ENCODE assay signal across 17 mouse cellular contexts in the genomic region with DNA sequence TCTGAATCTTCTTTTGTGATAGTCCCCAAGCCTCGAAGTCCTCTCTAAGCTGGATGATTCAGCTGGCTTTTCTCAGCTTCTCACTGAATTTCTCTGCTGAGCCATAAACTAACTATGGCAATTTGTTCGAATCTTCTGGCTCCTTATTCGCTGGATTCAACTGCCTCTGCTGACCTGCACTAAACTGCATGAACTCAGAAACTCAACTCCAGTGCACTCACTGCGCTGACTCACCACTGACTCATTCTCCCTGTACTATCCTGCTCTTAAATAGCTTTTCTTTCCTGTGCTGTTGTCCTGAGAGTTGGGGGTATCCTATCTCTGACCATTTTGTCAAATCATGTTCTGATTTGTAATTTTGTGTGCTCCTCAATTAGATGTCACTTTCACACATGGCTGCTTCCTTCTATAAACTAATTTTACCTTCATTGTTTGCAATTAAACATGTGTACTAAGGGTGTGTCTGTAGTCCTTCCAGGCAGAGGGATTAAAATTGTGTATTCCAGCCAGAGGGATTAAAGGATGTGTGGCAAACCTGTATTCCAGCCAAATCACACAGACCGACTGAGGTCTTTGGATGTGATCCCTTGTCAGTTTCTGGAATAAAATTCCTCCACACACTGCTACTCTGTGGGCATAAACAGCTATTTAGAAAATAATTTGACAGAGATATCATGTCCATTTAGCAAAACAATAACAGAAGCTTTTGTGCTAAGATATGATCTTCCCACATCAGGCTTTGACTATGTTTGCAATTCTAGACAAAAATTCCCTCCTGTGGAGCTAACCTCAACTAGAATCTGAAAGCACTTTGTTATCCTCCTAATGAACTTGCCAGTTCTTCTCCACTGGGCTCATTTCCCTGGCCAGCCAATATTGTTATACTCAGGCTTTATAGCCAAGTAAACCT.
A peak's percentile ranks its signal among the peaks of the same experiment; 100 is the strongest.
DNase-seq lines count a peak whose midpoint lies in the region; ATAC-seq and TF ChIP-seq lines count a peak whose summit lies in the region.
"Had no signal": no experiment of that assay in that cellular context is flagged by ENCODE, and none has a peak within 500 bp of the region (broad histone marks: within the 10 kb centered on the region; RNA-seq: fewer than 3 reads in every experiment).

No protein-coding gene starts in this region.

- H3K27me3 ChIP-seq in neural tube, embryonic 15.5 days (replicated peaks), result no peaks in the 10 kb centered on the region
- H3K27me3 ChIP-seq: hindbrain, embryonic 13.5 days; intestine, embryonic 15.5 days; midbrain, embryonic 15.5 days; neural tube, embryonic 12.5 days had no signal

- H3K4me1 ChIP-seq in neural tube, embryonic 15.5 days, result no peaks in the 10 kb centered on the region
- no peaks in the 10 kb centered on the region for H3K4me1 ChIP-seq in olfactory bulb, adult 2 months (ENCODE audit: control insufficient read depth, insufficient read depth, low read length)
- H3K4me1 ChIP-seq: hindbrain, embryonic 13.5 days; intestine, embryonic 15.5 days; midbrain, embryonic 15.5 days; neural tube, embryonic 12.5 days had no signal

- no peak overlapping the region for H3K9ac ChIP-seq in neural tube, embryonic 15.5 days (replicated peaks)
- H3K9ac ChIP-seq: hindbrain, embryonic 13.5 days; intestine, embryonic 15.5 days; lung, embryonic 14.5 days; midbrain, embryonic 15.5 days; neural tube, embryonic 12.5 days had no signal

- H3K4me3 ChIP-seq in neural tube, embryonic 15.5 days (replicated peaks), result no peak overlapping the region
- H3K4me3 ChIP-seq in olfactory bulb, adult 2 months (ENCODE audit: insufficient read depth, low read depth, low read length), result no peak overlapping the region
- H3K4me3 ChIP-seq: hindbrain, embryonic 13.5 days; intestine, embryonic 15.5 days; midbrain, embryonic 15.5 days; neural tube, embryonic 12.5 days had no signal

- TF ChIP-seq POLR2A in olfactory bulb, adult 2 months (IDR thresholded peaks at IDR 0.05; ENCODE audit: insufficient read depth, low read depth, low read length), result no peak

- ATAC-seq in neural tube, embryonic 15.5 days (ENCODE audit: low FRiP score), result peak; percentile 59; the same call in 1 of the 2 replicates
- no peak for ATAC-seq in CD4-positive, CD25-positive, alpha-beta regulatory T cell, adult 4 months
- ATAC-seq: intestine, embryonic 15.5 days; midbrain, embryonic 15.5 days had no signal

- H3K27ac ChIP-seq in neural tube, embryonic 15.5 days (replicated peaks), result no peak overlapping the region
- H3K27ac ChIP-seq in olfactory bulb, adult 2 months (ENCODE audit: insufficient read depth, low read depth, low read length), result peak overlapping the region; percentile 78
- H3K27ac ChIP-seq: hindbrain, embryonic 13.5 days; intestine, embryonic 15.5 days; macrophage; midbrain, embryonic 15.5 days; neural tube, embryonic 12.5 days had no signal

- TF ChIP-seq CTCF in olfactory bulb, adult 2 months (IDR thresholded peaks at IDR 0.05; ENCODE audit: insufficient read depth, low read depth, low read length), result no peak

- H3K4me2 ChIP-seq in neural tube, embryonic 15.5 days, result no peak overlapping the region
- H3K4me2 ChIP-seq: hindbrain, embryonic 13.5 days; intestine, embryonic 15.5 days; liver, embryonic 11.5 days; lung, embryonic 14.5 days; midbrain, embryonic 15.5 days; neural tube, embryonic 12.5 days had no signal

- no peaks in the 10 kb centered on the region for H3K36me3 ChIP-seq in neural tube, embryonic 15.5 days
- H3K36me3 ChIP-seq: hindbrain, embryonic 13.5 days; intestine, embryonic 15.5 days; midbrain, embryonic 15.5 days; neural tube, embryonic 12.5 days had no signal

- DNase-seq in adrenal gland, adult (ENCODE audit: inconsistent age in 2 of 2, low spot score in 1 of 2), result peak; percentile 67 to 81
- no peak for DNase-seq in adrenal gland, postnatal 4 days (ENCODE audit: low spot score in 2 of 2)
- no peak for DNase-seq in neural tube, embryonic 10.5 days (ENCODE audit: extremely low spot score, low spot score)
- peak; percentile 37 for DNase-seq in adrenal gland, postnatal 10 days
- no peak for DNase-seq in cerebellum, adult 11-12 months
- DNase-seq: lung, embryonic 14.5 days; spleen, adult 18-20 months; thymus, postnatal 25 days had no signal

- 70% methylated on average over 5 of the region's 5 CpGs for WGBS in neural tube, embryonic 15.5 days
- 25% methylated on average over 5 of the region's 5 CpGs for WGBS in olfactory bulb, adult 2 months

- no peaks in the 10 kb centered on the region for H3K9me3 ChIP-seq in neural tube, embryonic 15.5 days (replicated peaks)
- H3K9me3 ChIP-seq: hindbrain, embryonic 13.5 days; intestine, embryonic 15.5 days; midbrain, embryonic 15.5 days; neural tube, embryonic 12.5 days had no signal

Comparison
In these comparisons a context has a peak if more than half of its experiments do, and no peak if none do; other contexts are left out.
1. DNase-seq: peak in adrenal gland, adult (2 of 2) and adrenal gland, postnatal 10 days (single experiment); none in adrenal gland, postnatal 4 days (0 of 2), neural tube, embryonic 10.5 days (single experiment) and cerebellum, adult 11-12 months (single experiment).